Mouse (Mus musculus): ENCODE data around the gene Dvl3. TPM values are rescaled to one million over a fixed set of nuclear protein-coding genes. Genes with fewer than 3 reads are reported as not detected.
"Not testable (repeated sequence)": the region's sequence is repeated elsewhere in the genome, so short reads cannot be mapped to it uniquely, and the experiment has no call there.

The Dvl3 gene
- total RNA-seq (2021): 10 to 100 TPM; 51.1 to 51.7 TPM
- long read RNA-seq, experiment 1, transcript Dvl3-203 (16 exons, 3,983 nt): major isoform, 6 of 15 reads
- long read RNA-seq, experiment 1, partial matches to known transcripts: 4 of 15 reads
- long read RNA-seq, experiment 1, other reads (novel, unspliced or antisense): 2 of 15 reads
- long read RNA-seq, experiment 2, transcript Dvl3-203 (16 exons, 3,983 nt): major isoform, 5 of 16 reads
- long read RNA-seq, experiment 2, partial matches to known transcripts: 7 of 16 reads
- long read RNA-seq, experiment 2, other reads (novel, unspliced or antisense): 1 of 16 reads

GRCm38 (mm10) chr16:20516726-20517201 lies at the start of gene Dvl3:
Dvl3 (plus strand) TSS chr16:20516982.
- peak; percentile 96 to 97 for DNase-seq
- intact Hi-C loops (cut with DNase I): loop anchor here (1.0 to 5.0 kb wide), 3 partner anchors 18 to 96 kb away; partner anchors contain the start of genes Alg3, Eef1akmt4, Eif2b5 and Gm49333

DNA sequence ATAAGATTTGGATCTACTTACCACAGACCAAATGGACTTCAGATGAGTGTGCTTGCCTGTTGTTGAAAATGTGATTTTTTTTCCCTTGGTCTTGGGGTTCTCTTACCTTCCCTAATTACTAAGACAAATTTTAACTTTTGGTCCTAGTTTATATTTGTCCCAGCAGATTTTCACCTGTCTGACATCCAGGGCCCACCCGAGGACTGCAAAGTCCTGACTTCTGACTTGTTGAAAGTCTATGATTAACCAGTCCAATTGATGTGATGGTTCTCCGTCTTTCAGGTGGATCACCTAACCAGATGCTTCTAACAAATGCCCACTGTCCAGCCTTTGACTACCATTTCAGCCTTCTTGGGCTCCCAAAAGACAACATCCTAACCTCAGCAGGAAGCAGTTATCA lies 45.8 kb upstream of the Dvl3 start:
- DNase-seq: no peak
- intact Hi-C loops (cut with DNase I): no loop called here

GRCm38 (mm10) chr16:20471686-20472085 lies 45.1 kb upstream of the Dvl3 start:
- no peak for DNase-seq
- intact Hi-C loops (cut with DNase I): no loop called here

DNA sequence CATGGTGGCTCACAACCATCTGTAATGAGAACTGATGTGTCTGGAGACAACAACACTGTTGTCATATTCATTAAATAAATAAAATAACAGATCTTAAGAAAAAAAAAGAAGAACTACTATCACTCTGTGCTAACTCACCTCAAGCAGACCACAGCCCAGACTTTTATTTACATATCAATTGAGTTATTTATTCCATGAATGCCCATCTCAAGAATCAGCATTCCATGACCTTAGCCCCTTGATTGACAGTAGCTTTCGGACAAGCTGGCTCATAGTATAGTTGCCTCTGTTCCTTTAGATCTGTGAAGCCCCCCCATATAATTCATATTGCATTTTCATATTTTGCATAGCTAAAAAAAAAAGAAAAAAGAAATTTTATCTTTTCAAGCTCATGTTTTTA lies 43.0 kb upstream of the Dvl3 start:
- no peak for DNase-seq
- intact Hi-C loops (cut with DNase I): no loop called here

DNA sequence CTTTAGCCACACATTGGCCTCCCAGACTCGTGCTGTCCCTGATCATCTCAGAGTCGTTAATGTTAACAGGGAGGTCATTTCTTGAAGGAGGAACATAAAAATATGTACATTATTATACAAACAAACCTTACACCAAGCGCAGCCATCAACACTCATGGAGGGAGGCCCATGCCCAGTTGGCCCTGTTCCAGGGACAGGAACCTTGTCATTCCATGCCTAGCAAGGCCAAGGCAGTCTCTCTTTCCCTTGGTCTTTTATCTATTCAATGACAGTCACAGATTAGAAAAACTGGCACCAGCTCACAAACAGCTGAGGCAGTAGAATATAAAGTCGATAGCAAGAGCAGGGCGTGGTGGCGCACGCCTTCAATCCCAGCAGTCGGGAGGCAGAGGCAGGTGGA lies 42.6 kb upstream of the Dvl3 start:
- intact Hi-C loops (cut with DNase I): no loop called here
- DNase-seq: no peak

DNA sequence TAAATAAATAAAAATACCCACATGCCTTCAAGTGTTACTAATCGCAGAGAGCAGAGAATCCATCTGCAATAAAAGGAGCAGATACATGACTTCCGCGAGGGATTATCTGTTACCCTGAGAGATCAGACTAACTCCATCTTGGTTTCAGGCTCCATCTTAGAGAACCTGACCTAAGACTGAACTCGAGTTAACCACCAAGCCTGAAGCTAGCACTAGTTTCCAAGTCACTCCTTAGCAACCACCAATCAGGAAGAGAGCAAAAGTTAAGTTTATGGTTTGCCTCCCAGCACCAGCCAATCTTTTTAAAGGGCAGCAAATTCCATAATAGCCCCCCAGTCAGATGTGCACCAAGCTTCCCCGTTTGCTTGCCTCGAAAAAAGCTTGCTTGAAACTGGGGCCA lies 42.0 kb upstream of the Dvl3 start:
- intact Hi-C loops (cut with DNase I): loop anchor here (5.0 kb wide), 1 partner anchor 47 kb away; the partner anchor contains the start of gene Abcc5
- DNase-seq: no peak

- intact Hi-C loops (cut with DNase I): loop anchor here (5.0 kb wide), 1 partner anchor 48 kb away; the partner anchor contains the start of gene Abcc5
- no peak for DNase-seq
Measured at GRCm38 (mm10) chr16:20475335-20475734, 41.4 kb upstream of the Dvl3 start.

DNA sequence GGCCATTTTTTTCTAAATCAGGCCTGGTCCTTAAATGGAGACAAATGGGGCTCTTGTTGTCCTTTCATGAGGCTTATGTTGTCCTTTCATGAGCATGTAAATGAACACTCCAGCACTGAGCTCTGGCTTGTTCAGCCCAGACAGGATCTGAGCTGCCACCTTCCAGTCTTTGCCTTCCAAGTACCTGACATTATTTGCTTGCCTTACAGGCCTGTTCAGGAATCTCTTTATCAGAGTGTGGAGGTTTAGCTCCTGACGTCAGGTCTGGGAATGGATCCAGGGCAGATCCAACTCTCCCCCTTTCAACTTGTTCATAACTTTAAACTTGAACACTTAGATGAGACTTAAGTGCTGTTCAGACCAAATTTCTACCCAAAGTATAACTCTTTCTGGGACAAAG lies 39.9 kb upstream of the Dvl3 start:
- peak; percentile 43 to 75 for DNase-seq
- intact Hi-C loops (cut with DNase I): loop anchor here (5.0 kb wide), 1 partner anchor 50 kb away; the partner anchor contains the start of gene Abcc5

DNA sequence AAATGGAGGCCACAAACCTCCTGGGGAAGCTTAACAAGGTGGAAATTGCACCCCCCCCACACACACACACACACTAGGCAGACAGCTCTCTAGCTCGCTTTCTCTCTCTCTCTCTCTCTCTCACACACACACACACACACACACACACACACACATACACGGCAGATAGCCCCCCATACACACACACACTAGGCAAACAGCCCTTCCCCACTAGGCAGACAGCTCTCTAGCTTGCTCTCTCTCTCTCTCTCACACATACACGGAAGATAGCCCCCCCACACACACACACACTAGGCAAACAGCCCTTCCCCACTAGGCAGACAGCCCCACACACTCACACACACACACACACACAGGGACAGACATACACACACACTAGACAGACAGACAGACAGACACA lies 39.5 kb upstream of the Dvl3 start:
- intact Hi-C loops (cut with DNase I): loop anchor here (5.0 kb wide), 1 partner anchor 50 kb away; the partner anchor contains the start of gene Abcc5
- no peak for DNase-seq

GRCm38 (mm10) chr16:20478504-20478903 lies 38.3 kb upstream of the Dvl3 start:
- no peak for DNase-seq
- intact Hi-C loops (cut with DNase I): loop anchor here (5.0 kb wide), 1 partner anchor 51 kb away; the partner anchor contains the start of gene Abcc5

DNA sequence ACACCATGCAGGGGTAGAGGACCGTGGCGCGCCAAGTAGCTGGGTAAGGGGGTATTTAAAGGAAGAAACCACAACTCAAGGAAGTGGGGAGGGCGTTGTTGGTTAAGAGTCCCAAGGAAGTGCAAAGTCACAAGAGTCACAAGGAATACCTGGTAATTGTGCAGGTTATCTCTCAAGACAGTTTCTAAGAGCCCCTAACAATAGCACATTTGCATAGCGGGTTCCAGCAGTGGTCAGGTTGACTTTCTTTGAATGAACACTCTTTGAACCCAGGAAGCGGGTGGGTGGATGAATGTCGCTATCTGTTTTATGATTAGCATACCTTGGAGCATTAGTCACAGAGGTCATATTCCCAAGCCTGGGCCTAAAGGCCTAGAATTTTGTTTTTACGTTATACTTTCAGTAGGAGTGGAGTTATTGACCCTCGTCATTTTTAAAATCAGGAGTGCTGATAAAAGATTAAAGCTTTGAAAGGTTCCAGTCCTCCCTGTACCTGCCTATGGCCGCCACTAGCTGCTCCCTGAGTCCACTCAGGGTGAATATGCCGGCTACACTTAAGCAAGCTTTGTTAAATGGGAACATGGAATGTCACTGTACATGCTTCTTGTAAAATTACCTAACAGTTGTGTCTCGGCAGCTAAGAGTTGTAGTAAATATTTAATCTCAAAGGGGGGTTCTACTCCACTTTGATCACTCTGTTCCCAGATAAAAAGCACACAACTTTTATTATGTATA lies 37.6 kb upstream of the Dvl3 start:
- intact Hi-C loops (cut with DNase I): loop anchor here (5.0 kb wide), 1 partner anchor 52 kb away; the partner anchor contains the start of gene Abcc5
- DNase-seq: not testable (repeated sequence)

- intact Hi-C loops (cut with DNase I): loop anchor here (5.0 kb wide), 2 partner anchors 178 to 278 kb away; partner anchors contain the start of gene Parl
- peak in 1 of 2 experiments; percentile 10 for DNase-seq
Measured at GRCm38 (mm10) chr16:20480115-20480514, 36.7 kb upstream of the Dvl3 start.

DNA sequence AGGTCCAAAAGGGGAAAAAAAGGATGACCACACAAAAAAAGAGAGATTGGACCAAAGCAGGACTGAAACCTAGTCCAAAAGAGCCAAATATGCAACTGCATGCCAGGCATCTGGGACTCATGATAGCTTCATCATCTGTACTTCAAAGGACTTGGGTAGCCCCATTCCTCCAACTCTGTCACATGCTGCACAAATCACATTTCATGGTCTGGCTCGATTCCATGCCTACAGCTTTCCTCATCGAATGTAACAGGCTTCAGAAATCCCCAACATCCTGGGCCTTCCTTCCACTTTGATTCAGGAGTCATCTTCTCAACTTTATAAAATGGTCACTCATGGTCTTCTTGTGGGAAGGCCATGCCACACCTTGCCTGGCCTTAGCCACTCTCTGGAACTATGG lies 35.0 kb upstream of the Dvl3 start:
- DNase-seq: no peak
- intact Hi-C loops (cut with DNase I): loop anchor here (5.0 kb wide), 2 partner anchors 179 to 279 kb away; partner anchors contain the start of gene Parl

DNA sequence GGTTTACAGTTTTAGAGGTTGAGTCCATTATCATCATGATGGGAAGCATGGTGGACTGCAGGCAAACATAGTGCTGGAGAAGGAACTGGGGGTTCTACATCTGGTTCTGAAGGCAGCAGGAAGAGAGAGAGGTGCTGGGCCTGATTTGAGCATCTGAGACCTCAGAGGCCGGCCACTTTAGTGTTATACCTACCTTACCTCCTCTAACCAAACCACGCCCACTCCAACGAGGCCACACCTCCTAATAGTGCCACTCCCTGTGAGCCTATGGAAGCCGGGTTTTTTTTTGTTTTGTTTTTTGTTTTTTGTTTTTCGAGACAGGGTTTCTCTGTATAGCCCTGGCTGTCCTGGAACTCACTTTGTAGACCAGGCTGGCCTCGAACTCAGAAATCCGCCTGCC lies 33.1 kb upstream of the Dvl3 start:
- DNase-seq: not testable (repeated sequence)
- intact Hi-C loops (cut with DNase I): loop anchor here (5.0 kb wide), 2 partner anchors 181 to 281 kb away; partner anchors contain the start of gene Parl

GRCm38 (mm10) chr16:20485061-20485460 lies 31.7 kb upstream of the Dvl3 start:
- intact Hi-C loops (cut with DNase I): no loop called here
- no peak for DNase-seq

GRCm38 (mm10) chr16:20486048-20486447 lies 30.7 kb upstream of the Dvl3 start:
- intact Hi-C loops (cut with DNase I): no loop called here
- no peak for DNase-seq

DNA sequence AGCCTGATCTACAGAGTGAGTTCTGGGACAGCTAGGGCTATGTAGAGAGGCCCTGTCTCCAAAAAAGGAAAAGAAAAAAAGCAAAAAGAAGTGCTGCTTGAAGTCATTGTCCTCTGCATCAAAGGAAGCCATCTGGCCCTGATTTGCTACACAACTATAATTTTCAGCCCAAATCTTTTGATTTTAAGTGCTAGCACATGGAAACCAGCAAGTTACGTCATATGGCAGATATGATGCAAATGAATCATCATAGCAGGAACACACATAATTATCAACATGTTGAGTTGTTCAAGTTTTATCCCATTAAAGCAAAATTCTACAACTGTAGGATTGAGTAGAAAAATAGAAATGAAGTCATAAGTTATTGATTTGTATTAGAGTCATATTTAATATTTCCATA lies 28.6 kb upstream of the Dvl3 start:
- DNase-seq: no peak
- intact Hi-C loops (cut with DNase I): no loop called here

DNA sequence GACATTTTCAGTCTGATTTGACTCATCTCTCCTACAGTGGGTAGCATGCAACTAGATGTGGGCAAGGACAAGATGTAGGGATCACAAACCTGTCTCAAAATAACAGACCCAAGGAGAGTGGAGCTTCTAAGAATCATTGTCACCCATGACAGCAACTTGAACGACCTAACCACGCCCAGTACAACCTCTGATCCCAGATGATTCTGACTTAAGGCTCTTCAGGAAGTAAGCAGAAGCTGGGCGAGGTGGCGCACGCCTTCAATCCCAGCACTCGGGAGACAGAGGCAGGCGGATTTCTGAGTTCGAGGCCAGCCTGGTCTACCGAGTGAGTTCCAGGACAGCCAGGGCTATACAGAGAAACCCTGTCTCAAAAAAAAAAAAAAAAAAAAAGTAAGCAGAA lies 28.0 kb upstream of the Dvl3 start:
- intact Hi-C loops (cut with DNase I); DNase-seq: not testable (repeated sequence)

DNA sequence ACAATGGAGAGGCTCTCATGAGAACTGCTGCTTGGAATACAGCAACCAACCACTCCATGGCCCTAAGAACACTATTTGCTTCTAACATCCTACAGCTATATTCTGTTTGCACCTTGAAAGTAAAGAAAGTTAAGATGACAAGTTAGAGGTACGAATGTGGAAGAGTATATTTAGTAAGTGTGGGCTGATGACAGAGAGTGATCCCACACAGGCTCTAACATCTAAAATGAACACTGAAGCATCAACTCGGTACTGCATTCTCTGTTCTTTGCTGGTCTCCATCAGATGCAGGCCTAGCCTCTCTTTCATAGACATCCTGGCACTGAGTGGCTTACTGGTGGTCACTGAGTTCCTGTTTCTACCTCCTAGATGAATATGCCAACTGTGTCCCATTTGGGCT lies 27.5 kb upstream of the Dvl3 start:
- DNase-seq: no peak
- intact Hi-C loops (cut with DNase I): no loop called here

DNA sequence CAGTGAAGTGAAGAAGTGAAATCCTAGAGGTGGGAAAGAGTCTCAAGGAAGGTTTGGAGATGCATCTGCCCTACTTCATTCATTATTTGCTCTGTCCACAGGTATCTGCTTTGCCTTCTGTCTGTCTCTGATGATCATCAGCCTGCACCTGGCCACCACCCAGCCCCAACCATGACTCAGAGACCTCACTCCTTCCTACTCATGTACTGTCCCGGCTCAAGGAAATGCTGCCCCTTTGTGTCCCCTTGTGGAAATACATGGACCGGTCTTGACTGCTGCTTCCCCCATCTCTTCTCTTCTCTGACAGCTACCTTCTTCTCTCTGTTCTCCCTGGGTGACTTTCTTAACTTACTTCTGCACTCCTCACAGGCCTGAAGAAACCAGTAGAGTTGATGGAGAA lies 26.2 kb upstream of the Dvl3 start:
- peak in 1 of 2 experiments; percentile 37 for DNase-seq
- intact Hi-C loops (cut with DNase I): no loop called here

- intact Hi-C loops (cut with DNase I): no loop called here
- DNase-seq: peak; percentile 22 to 33
Measured at GRCm38 (mm10) chr16:20491301-20491700, 25.5 kb upstream of the Dvl3 start.
